Mouse (Mus musculus): Measurements from ENCODE around the gene Prkch. TPM values are rescaled to one million over a fixed set of nuclear protein-coding genes. Genes with fewer than 3 reads are reported as not detected.

Gene Prkch
- polyA plus RNA-seq, 1 experiment, result 3.2 TPM

DNA sequence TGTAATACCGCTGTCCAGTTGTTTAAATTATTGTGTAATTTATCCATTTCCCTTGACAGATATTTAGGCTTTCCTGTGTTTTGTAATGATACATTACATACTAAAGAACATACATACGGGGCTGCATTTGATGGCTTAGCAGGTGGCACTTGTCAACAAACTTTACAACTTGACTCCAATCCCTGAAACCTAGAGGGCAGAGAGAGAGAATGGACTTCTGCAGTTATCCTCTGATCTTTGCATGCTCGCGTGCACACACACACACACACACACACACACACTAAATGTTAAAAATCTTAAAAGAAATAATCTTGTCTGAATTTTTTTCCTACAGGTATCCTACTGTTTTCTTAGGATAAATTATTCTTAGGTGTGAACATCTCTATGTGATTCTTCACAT is 236.6 kb downstream of the Prkch start:
- Histone ChIP-seq H3K27ac (ENCODE audit: insufficient read depth, low read length) (no peak overlapping the region), H3K4me1 (ENCODE audit: control insufficient read depth, insufficient read depth, low read length) (no peaks in the 10 kb centered on the region; the same call in 1 of the 2 replicates), H3K4me3 (replicated peaks; ENCODE audit: insufficient read depth, low read depth, low read length) (no peak overlapping the region), H3K27me3 (ENCODE audit: control insufficient read depth, insufficient read depth, low read length) (no peaks in the 10 kb centered on the region; the same call in 1 of the 2 replicates)
- 93% methylated on average over 4 of the region's 4 CpGs for WGBS
- DNase-seq, result no peak
- TF ChIP-seq POLR2A (IDR thresholded peaks at IDR 0.05; ENCODE audit: borderline replicate concordance, insufficient read depth, low read length) (no peak), CTCF (IDR thresholded peaks at IDR 0.05; ENCODE audit: borderline replicate concordance, insufficient read depth, low read depth, low read length) (no peak)

DNA sequence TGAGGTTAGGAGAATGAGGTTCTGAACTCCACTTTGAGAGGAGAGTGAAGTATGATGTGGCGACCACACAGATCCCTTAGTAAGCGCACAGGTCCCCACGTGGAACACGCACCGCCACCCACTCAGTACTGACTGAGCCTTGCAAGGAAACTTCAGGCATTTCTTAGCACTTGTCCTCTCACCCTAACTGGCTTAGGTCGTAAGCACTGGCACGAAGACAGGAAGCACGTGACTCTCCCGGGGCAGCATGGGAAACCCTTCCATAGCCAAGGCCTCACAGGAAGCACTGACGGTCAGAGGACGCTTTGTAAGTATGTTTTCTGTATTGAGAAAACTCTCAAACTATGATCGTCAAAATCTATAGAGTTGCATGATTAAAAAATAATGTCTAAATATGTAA is 237.7 kb downstream of the Prkch start:
- whole genome bisulfite sequencing, result 89% methylated on average over 12 of the region's 12 CpGs
- no peak overlapping the region for H3K4me3 ChIP-seq (replicated peaks; ENCODE audit: insufficient read depth, low read depth, low read length)
- no peak for DNase-seq
- H3K27me3 ChIP-seq (ENCODE audit: control insufficient read depth, insufficient read depth, low read length), result no peaks in the 10 kb centered on the region; the same call in 1 of the 2 replicates
- no peaks in the 10 kb centered on the region; the same call in 1 of the 2 replicates for H3K4me1 ChIP-seq (ENCODE audit: control insufficient read depth, insufficient read depth, low read length)
- no peak overlapping the region for H3K27ac ChIP-seq (ENCODE audit: insufficient read depth, low read length)
- TF ChIP-seq POLR2A (IDR thresholded peaks at IDR 0.05; ENCODE audit: borderline replicate concordance, insufficient read depth, low read length) (no peak), CTCF (IDR thresholded peaks at IDR 0.05; ENCODE audit: borderline replicate concordance, insufficient read depth, low read depth, low read length) (no peak)

DNA sequence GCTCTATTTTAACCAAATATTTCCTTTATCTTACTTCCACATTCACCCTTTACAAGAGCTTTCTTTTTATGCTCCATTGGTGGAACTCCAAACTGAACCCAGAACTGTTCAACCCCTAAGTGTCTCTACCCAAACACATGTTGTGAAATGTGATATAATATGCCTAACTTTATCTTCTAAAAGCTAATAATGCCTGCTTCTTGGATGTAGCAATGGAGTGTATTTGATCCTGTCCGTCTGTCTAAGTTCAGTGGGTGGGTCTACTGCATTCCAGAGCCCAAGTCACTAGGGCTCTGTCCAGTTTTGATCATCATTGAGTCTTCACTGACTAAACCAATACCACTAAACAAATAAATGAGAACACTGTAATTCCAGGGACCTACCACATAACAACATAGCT is 240.2 kb downstream of the Prkch start:
- Histone ChIP-seq H3K27me3 (ENCODE audit: control insufficient read depth, insufficient read depth, low read length) (no peaks in the 10 kb centered on the region; the same call in 1 of the 2 replicates), H3K4me1 (ENCODE audit: control insufficient read depth, insufficient read depth, low read length) (no peaks in the 10 kb centered on the region; the same call in 1 of the 2 replicates), H3K4me3 (replicated peaks; ENCODE audit: insufficient read depth, low read depth, low read length) (no peak overlapping the region), H3K27ac (ENCODE audit: insufficient read depth, low read length) (no peak overlapping the region)
- TF ChIP-seq CTCF (IDR thresholded peaks at IDR 0.05; ENCODE audit: borderline replicate concordance, insufficient read depth, low read depth, low read length) (no peak), POLR2A (IDR thresholded peaks at IDR 0.05; ENCODE audit: borderline replicate concordance, insufficient read depth, low read length) (no peak)
- 94% methylated on average over 1 of the region's 1 CpGs for whole genome bisulfite sequencing
- no peak for DNase-seq

Other genes with a start within 250 kb of the Prkch start
- 0.62 and 0.97 TPM in 2 replicates for gene Tmem30b, start 38.4 kb upstream of the Prkch start, polyA plus RNA-seq (2012; rRNA removed)